Mouse (Mus musculus) stomach, postnatal 0 days (tissue): ENCODE measurements around the gene Chaf1b.

Source experiments
- CTCF ChIP-seq: IDR thresholded peaks from 2 replicates; pipeline ENCODE4 v1.5.1; 2016; ENCODE audit warnings: antibody characterized with exemption, low read depth, mild to moderate bottlenecking, moderate library complexity
- EP300 ChIP-seq: optimal IDR thresholded peaks from 2 replicates; pipeline ENCODE3; 2016; ENCODE audit warnings: antibody characterized with exemption

- TF ChIP-seq CTCF = no peak
- no peak for TF ChIP-seq EP300
Observed at GRCm38 (mm10) chr16:93929370-93930032, 45.8 kb downstream of the Chaf1b start.
